Mouse (Mus musculus): ENCODE measurements at regions not wholly inside any gene's neighbourhood (a gene's known extent, or its start where the extent isn't known, plus 50 kb on each side); places are given as distances from the start of the nearest gene placed in this dataset.

- WGBS, result 85% methylated on average over 9 of the region's 9 CpGs
- H3K9ac ChIP-seq, result no peak overlapping the region
- no peaks in the 10 kb centered on the region for H3K9me3 ChIP-seq (replicated peaks)
- no peak overlapping the region for H3K4me3 ChIP-seq
- no peaks in the 10 kb centered on the region for H3K36me3 ChIP-seq (ENCODE audit: poor library complexity, severe bottlenecking)
- ATAC-seq, result no peak
- H3K4me1 ChIP-seq, result no peaks in the 10 kb centered on the region
- H3K27ac ChIP-seq, result no peak overlapping the region
- no peak overlapping the region for H3K4me2 ChIP-seq
- H3K27me3 ChIP-seq, result no peaks in the 10 kb centered on the region
These were observed 145.6 kb upstream of the Nt5e start for GRCm38 (mm10) chr9:88181189-88181994.

GRCm38 (mm10) chr9:88207378-88207777 lies 119.6 kb upstream of the Nt5e start:
- Histone ChIP-seq H3K27ac (no peak overlapping the region), H3K4me2 (no peak overlapping the region), H3K9ac (no peak overlapping the region), H3K27me3 (no peaks in the 10 kb centered on the region), H3K4me1 (no peaks in the 10 kb centered on the region), H3K4me3 (no peak overlapping the region), H3K36me3 (ENCODE audit: poor library complexity, severe bottlenecking) (no peaks in the 10 kb centered on the region), H3K9me3 (replicated peaks) (no peaks in the 10 kb centered on the region)
- WGBS, result 78% methylated on average over 7 of the region's 7 CpGs
- no peak for ATAC-seq

- Histone ChIP-seq H3K4me3 (no peak overlapping the region), H3K4me1 (no peaks in the 10 kb centered on the region), H3K36me3 (ENCODE audit: poor library complexity, severe bottlenecking) (no peaks in the 10 kb centered on the region), H3K27ac (no peak overlapping the region), H3K9me3 (replicated peaks) (no peaks in the 10 kb centered on the region), H3K9ac (no peak overlapping the region), H3K4me2 (no peak overlapping the region), H3K27me3 (no peaks in the 10 kb centered on the region)
- ATAC-seq, result no peak
These were observed 119.0 kb upstream of the Nt5e start for GRCm38 (mm10) chr9:88208022-88208421.

GRCm38 (mm10) chr9:88214758-88215157 lies 112.2 kb upstream of the Nt5e start:
- no peak overlapping the region for H3K27ac ChIP-seq
- no peaks in the 10 kb centered on the region for H3K4me1 ChIP-seq
- no peaks in the 10 kb centered on the region for H3K36me3 ChIP-seq (ENCODE audit: poor library complexity, severe bottlenecking)
- WGBS, result 51% methylated on average over 6 of the region's 6 CpGs
- no peaks in the 10 kb centered on the region for H3K9me3 ChIP-seq (replicated peaks)
- ATAC-seq, result no peak
- H3K4me3 ChIP-seq, result no peak overlapping the region
- no peaks in the 10 kb centered on the region for H3K27me3 ChIP-seq
- no peak overlapping the region for H3K4me2 ChIP-seq
- no peak overlapping the region for H3K9ac ChIP-seq

- WGBS, result 80% methylated on average over 3 of the region's 3 CpGs
- Histone ChIP-seq H3K4me2 (no peak overlapping the region), H3K4me3 (no peak overlapping the region), H3K36me3 (ENCODE audit: poor library complexity, severe bottlenecking) (no peaks in the 10 kb centered on the region), H3K4me1 (no peaks in the 10 kb centered on the region), H3K9me3 (replicated peaks) (no peaks in the 10 kb centered on the region), H3K27me3 (no peaks in the 10 kb centered on the region), H3K27ac (no peak overlapping the region), H3K9ac (no peak overlapping the region)
- no peak for ATAC-seq
These were observed 106.6 kb upstream of the Nt5e start for GRCm38 (mm10) chr9:88220360-88220759.

GRCm38 (mm10) chr9:88221276-88221675 lies 105.7 kb upstream of the Nt5e start:
- Histone ChIP-seq H3K9me3 (replicated peaks) (no peaks in the 10 kb centered on the region), H3K36me3 (ENCODE audit: poor library complexity, severe bottlenecking) (no peaks in the 10 kb centered on the region), H3K9ac (no peak overlapping the region), H3K4me1 (no peaks in the 10 kb centered on the region), H3K4me2 (no peak overlapping the region), H3K27me3 (no peaks in the 10 kb centered on the region), H3K4me3 (no peak overlapping the region), H3K27ac (no peak overlapping the region)
- WGBS, result 82% methylated on average over 14 of the region's 14 CpGs
- no peak for ATAC-seq

GRCm38 (mm10) chr9:88221850-88222353 lies 105.1 kb upstream of the Nt5e start:
- peak; percentile 30; the same call in 1 of the 2 replicates for ATAC-seq
- Histone ChIP-seq H3K4me2 (no peak overlapping the region), H3K27me3 (no peaks in the 10 kb centered on the region), H3K4me1 (no peaks in the 10 kb centered on the region), H3K4me3 (no peak overlapping the region), H3K9ac (no peak overlapping the region), H3K9me3 (replicated peaks) (no peaks in the 10 kb centered on the region), H3K36me3 (ENCODE audit: poor library complexity, severe bottlenecking) (no peaks in the 10 kb centered on the region), H3K27ac (no peak overlapping the region)
- WGBS, result 27% methylated on average over 7 of the region's 7 CpGs

- no peak for ATAC-seq
- no peaks in the 10 kb centered on the region for H3K27me3 ChIP-seq
- H3K4me2 ChIP-seq, result no peak overlapping the region
- H3K27ac ChIP-seq, result no peak overlapping the region
- no peak overlapping the region for H3K4me3 ChIP-seq
- no peaks in the 10 kb centered on the region for H3K36me3 ChIP-seq (ENCODE audit: poor library complexity, severe bottlenecking)
- H3K9me3 ChIP-seq (replicated peaks), result no peaks in the 10 kb centered on the region
- WGBS, result 73% methylated on average over 2 of the region's 2 CpGs
- peaks cover 8% of the 10 kb centered on the region; the same call in 1 of the 2 replicates for H3K4me1 ChIP-seq
- no peak overlapping the region for H3K9ac ChIP-seq
These were observed 89.9 kb upstream of the Nt5e start for GRCm38 (mm10) chr9:88237126-88237525.

- Histone ChIP-seq H3K4me2 (no peak overlapping the region), H3K9ac (no peak overlapping the region), H3K9me3 (replicated peaks) (no peaks in the 10 kb centered on the region), H3K27ac (no peak overlapping the region), H3K27me3 (no peaks in the 10 kb centered on the region), H3K4me1 (peaks cover 8% of the 10 kb centered on the region; the same call in 1 of the 2 replicates), H3K36me3 (ENCODE audit: poor library complexity, severe bottlenecking) (no peaks in the 10 kb centered on the region), H3K4me3 (no peak overlapping the region)
- 78% methylated on average over 5 of the region's 5 CpGs for WGBS
- ATAC-seq, result no peak; the same call in 1 of the 2 replicates
These were observed 88.7 kb upstream of the Nt5e start for GRCm38 (mm10) chr9:88238346-88238745.

- Histone ChIP-seq H3K27me3 (no peaks in the 10 kb centered on the region), H3K4me2 (peak overlapping the region; percentile 58), H3K4me3 (no peak overlapping the region), H3K4me1 (peaks cover 8% of the 10 kb centered on the region; the same call in 1 of the 2 replicates), H3K36me3 (ENCODE audit: poor library complexity, severe bottlenecking) (no peaks in the 10 kb centered on the region), H3K27ac (no peak overlapping the region), H3K9ac (no peak overlapping the region), H3K9me3 (replicated peaks) (no peaks in the 10 kb centered on the region)
- WGBS, result 20% methylated on average over 4 of the region's 4 CpGs
- peak; percentile 33 for ATAC-seq
These were observed 86.3 kb upstream of the Nt5e start for GRCm38 (mm10) chr9:88240740-88241139.

GRCm38 (mm10) chr9:88241203-88241995 lies 85.6 kb upstream of the Nt5e start:
- no peak overlapping the region for H3K27ac ChIP-seq
- peak overlapping the region; percentile 58 for H3K4me2 ChIP-seq
- peaks cover 8% of the 10 kb centered on the region; the same call in 1 of the 2 replicates for H3K4me1 ChIP-seq
- H3K27me3 ChIP-seq, result no peaks in the 10 kb centered on the region
- peak overlapping the region; percentile 25 for H3K4me3 ChIP-seq
- peak; percentile 91 for ATAC-seq
- WGBS, result 7% methylated on average over 18 of the region's 18 CpGs
- H3K36me3 ChIP-seq (ENCODE audit: poor library complexity, severe bottlenecking), result no peaks in the 10 kb centered on the region
- no peaks in the 10 kb centered on the region for H3K9me3 ChIP-seq (replicated peaks)
- H3K9ac ChIP-seq, result peak overlapping the region; percentile 55

GRCm38 (mm10) chr9:88242530-88242929 lies 84.5 kb upstream of the Nt5e start:
- no peaks in the 10 kb centered on the region for H3K9me3 ChIP-seq (replicated peaks)
- H3K4me2 ChIP-seq, result no peak overlapping the region
- ATAC-seq, result no peak
- no peaks in the 10 kb centered on the region for H3K36me3 ChIP-seq (ENCODE audit: poor library complexity, severe bottlenecking)
- no peak overlapping the region for H3K27ac ChIP-seq
- no peak overlapping the region for H3K4me3 ChIP-seq
- no peak overlapping the region for H3K9ac ChIP-seq
- H3K4me1 ChIP-seq, result peaks cover 8% of the 10 kb centered on the region; the same call in 1 of the 2 replicates
- WGBS, result 91% methylated on average over 7 of the region's 7 CpGs
- H3K27me3 ChIP-seq, result no peaks in the 10 kb centered on the region

Measured in forebrain, embryonic 13.5 days (tissue).